Mouse (Mus musculus): ENCODE measurements at regions not wholly inside any gene's neighbourhood (a gene's known extent, or its start where the extent isn't known, plus 50 kb on each side); places are given as distances from the start of the nearest gene placed in this dataset.

DNA sequence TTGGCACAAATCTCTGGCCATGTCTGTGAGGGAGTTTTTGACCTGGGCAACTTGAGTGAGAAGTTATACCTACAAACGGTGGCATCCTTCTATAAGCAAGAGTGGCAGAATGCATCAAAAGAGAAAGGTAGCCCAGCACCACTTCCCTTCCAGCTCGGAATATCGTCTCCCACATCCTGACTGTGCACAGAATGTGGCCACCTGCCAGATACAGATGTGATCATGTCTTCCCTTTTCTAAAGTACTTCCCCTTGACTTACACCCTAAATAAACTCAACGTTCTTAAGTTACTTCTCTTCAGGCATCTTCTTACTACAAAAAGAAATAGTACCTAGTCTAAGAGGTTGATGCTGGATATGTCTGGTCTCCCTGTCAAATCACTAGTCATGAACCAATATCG is 175.2 kb upstream of the 2610001J05Rik start:
- no peak for DNase-seq (ENCODE audit: low read depth)

DNA sequence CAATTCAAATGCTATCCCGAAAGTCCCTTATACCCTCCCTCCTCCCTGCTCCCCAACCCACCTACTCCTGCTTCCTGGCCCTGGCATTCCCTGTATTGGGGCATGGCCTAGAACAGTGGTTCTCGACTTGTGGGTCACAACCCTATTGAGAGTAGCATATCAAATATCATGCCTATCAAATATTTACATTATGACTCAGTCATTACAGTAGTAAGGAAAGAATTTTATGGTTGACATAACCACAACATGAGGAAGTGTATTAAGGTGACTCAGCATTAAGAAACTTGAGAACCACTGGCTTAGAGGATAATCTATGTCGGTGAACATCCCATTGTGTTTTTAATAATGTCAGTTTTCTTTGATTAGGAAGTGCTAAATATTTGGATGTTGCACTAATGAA is 173.3 kb upstream of the 2610001J05Rik start:
- no peak for DNase-seq (ENCODE audit: low read depth)

DNA sequence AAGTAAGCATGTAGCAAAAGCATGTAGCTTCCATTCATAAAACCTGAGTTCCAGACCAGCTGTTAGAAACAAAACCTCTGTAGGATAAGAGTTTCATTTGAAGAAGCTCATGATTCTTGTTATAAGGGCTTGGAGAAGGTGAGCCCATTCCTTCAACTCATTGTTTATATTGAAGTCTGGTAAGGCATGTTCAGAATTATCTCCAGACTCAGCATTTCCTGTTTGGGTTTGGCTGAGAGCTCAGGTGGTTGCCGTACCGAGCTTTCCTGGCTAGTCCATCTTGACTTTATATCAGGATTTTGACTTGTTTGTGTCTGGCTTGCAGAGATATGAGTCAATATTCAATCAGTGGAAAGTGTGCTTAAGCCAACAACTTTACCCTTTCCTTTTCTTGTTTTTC is 154.6 kb upstream of the 2610001J05Rik start:
- no peak for DNase-seq (ENCODE audit: low read depth)

DNA sequence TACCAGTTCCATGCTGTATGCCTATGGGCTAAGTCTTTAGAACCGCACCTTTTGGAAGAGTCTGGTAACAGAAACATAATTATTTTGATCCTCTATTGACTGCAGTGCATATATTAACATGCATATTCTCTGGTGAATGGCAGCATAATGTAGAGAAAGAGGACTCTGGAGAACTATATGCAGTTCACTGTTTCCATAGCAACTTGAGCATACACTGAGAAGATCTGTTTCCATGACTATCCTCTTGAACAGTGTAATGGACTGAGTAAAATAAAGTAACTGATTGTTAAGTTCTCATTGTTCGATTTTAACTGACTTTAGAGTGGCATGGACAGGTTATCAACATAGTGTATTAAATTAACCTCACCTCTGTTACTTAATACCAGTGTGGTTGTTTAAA is 147.6 kb upstream of the 2610001J05Rik start:
- DNase-seq (ENCODE audit: low read depth) = no peak

DNA sequence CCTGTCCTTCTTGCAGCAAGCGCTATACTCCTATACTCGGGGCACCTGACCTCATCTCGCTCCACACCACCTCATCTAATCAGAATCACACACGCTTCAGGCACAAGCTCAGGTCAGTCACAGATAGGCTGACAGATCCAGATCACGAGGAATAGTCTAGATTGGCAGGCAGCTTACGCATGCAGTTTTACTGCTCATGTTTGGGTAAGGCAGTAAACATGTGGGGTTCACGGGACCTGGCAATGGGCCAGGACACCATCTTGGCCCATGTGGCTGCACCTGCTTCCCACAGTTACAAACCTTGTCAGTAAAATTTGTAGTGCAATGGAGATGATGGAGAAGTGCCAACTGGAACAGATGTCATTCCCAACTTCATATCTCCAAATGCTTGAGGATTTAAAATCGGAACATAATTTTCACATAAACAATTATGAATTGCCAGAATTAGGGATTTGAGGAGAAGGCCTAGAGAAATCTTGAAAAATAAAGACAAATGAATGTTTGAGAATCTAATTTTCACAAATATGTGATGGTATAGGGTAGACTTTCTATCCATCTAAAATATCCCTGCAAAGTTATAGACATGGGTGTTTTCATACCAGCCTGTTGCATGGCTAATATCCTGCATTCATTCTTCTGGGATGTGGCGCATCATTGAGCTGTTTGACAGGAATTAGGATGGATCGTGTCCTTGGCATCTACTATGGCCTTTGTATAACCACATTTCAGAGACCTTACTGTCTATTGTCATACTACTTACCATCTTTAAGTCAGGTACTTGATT is 111.5 kb upstream of the 2610001J05Rik start:
- DNase-seq (ENCODE audit: low read depth) = no peak

DNA sequence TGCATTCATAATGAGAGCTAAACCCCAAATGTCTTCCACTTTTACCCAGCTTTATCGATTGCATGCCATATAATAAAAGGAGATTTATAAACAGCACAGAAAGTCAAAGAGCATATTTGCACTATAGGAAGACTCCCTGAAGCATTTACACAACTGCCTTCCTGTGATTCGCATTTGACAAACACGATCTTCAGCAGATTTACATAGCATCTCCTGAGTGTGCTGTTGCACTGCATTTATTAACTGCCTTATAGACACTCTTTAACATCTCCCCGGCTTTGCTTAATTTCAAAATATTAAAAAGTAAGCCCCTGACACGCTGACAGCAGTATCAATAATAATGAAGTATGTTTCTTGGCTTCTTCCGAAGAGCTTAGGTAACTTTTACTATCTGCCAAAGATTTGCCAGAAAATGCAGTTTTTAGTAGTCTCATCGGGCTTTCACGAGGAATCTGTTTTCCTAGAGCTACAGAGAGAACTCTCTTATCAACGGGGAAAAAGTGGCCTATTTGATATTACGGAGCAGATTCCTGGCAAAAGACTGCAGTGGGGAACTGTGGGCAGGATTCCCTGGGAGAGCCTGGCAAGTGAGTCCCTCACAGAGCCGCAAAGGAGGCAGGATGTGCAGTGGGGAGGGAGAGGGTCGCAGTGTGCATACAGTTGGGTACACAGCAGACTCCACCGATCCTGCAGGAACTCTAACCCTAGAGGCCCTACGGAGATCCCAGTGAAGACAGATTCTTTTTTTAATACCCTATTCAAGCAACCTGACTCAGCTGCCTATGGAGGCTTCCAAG is 103.6 kb upstream of the 2610001J05Rik start:
- DNase-seq (ENCODE audit: low read depth) = no peak

DNA sequence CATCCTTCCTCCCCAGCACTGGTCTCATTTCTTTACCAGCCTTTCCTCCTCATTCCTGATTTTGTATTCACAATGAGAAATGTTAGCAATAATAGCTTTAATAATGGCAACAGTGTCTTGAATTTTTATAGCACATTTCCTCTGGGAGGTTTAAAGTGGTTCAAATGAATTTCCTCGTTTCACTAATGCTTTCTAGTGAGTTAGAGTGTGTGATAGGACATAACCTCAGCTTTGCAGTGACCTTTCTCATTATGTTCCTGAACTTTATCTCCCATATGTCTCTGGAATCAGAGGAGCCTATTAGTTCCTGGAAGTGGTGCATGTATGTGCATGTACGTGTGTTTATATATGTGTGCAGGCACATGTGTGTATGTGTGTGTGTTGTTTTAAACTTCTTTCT is 93.2 kb upstream of the 2610001J05Rik start:
- DNase-seq (ENCODE audit: low read depth) = no peak

DNA sequence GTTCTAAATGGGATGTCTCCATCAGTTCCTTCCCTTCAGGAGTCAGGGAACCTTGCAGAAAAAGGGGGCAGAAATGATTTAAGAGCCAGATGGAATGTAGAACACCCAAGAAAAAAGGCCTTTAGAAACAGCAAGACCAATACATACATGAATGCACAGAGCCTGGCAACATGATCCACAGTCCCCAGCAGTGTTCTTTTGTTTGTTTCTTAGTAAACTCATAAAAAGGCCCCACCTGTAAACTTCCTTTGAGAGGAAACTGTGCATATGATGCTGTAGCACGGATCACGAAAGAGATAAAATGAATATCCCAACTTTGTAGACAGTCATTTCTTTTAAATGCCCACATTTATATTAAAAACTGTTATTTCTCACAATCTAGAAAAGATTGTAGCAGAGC is 92.7 kb upstream of the 2610001J05Rik start:
- DNase-seq (ENCODE audit: low read depth) = no peak

DNA sequence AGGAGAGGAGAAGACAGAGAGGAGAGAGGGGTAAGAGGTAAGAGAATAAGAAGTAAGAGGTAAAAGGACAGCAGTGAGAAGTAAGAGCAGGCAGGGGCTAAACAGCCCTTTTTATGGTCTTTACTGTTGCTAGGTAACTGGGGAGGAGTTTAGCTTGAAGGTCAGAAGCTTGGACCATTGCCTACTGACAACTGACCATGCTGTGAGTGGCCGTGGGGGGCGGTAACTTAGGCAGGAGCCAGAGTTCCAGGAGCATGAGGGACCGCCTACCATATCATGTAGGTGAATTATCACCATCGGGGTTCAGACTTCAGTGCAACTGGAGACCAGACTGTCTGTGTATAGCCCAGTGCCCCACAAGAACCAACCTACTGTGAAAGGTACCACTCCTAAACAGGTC is 78.3 kb upstream of the 2610001J05Rik start:
- DNase-seq (ENCODE audit: low read depth) = no peak

DNA sequence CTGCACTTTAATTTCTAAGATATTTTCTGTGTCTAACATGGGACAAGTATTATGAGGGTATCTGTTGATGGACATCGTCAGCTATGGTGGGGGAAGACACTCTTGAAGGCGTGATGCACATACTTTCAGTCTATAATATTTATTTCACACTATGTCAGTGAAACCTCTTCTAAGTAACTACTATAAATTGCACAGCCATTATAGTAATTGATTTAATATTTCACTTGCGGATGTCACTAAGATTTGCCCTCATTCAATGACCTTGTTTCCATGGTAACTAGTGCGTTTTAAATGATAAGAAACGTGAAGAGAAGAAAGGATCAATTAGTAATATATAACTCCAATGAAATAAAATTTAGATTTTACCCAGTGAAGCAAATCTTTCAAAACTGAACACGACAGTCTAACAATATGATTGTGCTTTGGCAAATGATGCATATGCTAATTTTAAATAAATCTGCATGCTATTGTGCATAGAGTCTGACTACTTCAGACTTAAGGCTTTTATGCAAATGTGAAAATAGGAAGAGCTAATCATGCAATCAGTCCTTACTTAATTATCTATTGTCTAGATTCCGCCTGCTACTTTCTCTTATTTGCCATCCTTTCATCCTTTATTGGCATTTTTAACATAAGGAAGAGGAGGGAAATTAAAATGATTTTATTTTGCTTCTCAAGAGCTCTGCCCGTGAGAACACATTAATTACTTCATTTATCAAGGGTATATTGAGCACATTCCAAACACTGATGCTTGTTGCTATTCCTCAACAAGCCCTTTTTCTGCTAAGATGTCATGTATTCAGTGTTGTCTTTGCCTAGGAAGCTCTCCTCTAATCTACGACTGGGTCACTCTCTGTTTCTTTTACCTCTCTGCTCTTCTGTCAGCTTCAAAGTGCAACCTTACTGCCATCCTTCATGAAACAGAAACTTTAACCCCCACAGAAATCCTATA is 49.8 kb upstream of the 2610001J05Rik start:
- no peak for DNase-seq (ENCODE audit: low read depth)

Measured in gonadal fat pad, adult 2 months (tissue).